Mouse (Mus musculus) heart, adult 2 months (tissue): ENCODE results near the gene Syap1.

ENCODE experiments used
- CTCF ChIP-seq: fragments of 200-600 bp; IDR thresholded peaks from 2 replicates; pipeline ENCODE4 v1.8.1; 2022; ENCODE audit warnings: antibody characterized with exemption, mild to moderate bottlenecking, moderate library complexity
- EP300 ChIP-seq: fragments of 200-500 bp; IDR thresholded peaks from 2 replicates; pipeline ENCODE4 v1.6.1; 2011; ENCODE audit warnings: low read depth, low read length, control low read depth; ENCODE audit not compliant: insufficient read depth

GRCm38 (mm10) chrX:162845531-162845930 is 42.7 kb downstream of the Syap1 start:
- TF ChIP-seq CTCF: no peak
- no peak for TF ChIP-seq EP300
